Mouse (Mus musculus): Measurements from ENCODE around the gene Zbtb21.

GRCm38 (mm10) chr16:97907496-97907895 lies 54.9 kb downstream of the Zbtb21 start:
- no peak for TF ChIP-seq CTCF (IDR thresholded peaks at IDR 0.05; ENCODE audit: extremely low read depth, insufficient read depth, low read length)
- TF ChIP-seq POLR2A (IDR thresholded peaks at IDR 0.05; ENCODE audit: extremely low read depth, insufficient read depth, low read length) = no peak
